Mouse (Mus musculus): Measurements from ENCODE around the gene Aldh3b1.

Gene Aldh3b1

GRCm38 (mm10) chr19:3910206-3910605 is 19.4 kb downstream of the Aldh3b1 start:
- DNase-seq (ENCODE audit: low read depth), result no peak

- DNase-seq (ENCODE audit: low read depth), result no peak
Observed at GRCm38 (mm10) chr19:3907876-3908660, 21.5 kb downstream of the Aldh3b1 start.

- no peak for DNase-seq (ENCODE audit: low read depth)
Observed at GRCm38 (mm10) chr19:3906795-3907786, 22.5 kb downstream of the Aldh3b1 start, which contains the start of gene Tcirg1. Gene Tcirg1 (minus strand): TSS chr19:3907133.

- no peak for DNase-seq (ENCODE audit: low read depth)
Observed at GRCm38 (mm10) chr19:3906326-3906725, 23.3 kb downstream of the Aldh3b1 start.

- no peak for DNase-seq (ENCODE audit: low read depth)
Observed at GRCm38 (mm10) chr19:3905261-3905969, 24.2 kb downstream of the Aldh3b1 start.

GRCm38 (mm10) chr19:3904363-3904675 is 25.3 kb downstream of the Aldh3b1 start:
- no peak for DNase-seq (ENCODE audit: low read depth)

GRCm38 (mm10) chr19:3903648-3904362 is 25.8 kb downstream of the Aldh3b1 start:
- DNase-seq (ENCODE audit: low read depth), result no peak

GRCm38 (mm10) chr19:3902966-3903365 is 26.6 kb downstream of the Aldh3b1 start:
- no peak for DNase-seq (ENCODE audit: low read depth)

- DNase-seq (ENCODE audit: low read depth), result no peak
Observed at GRCm38 (mm10) chr19:3899618-3900017, 30.0 kb downstream of the Aldh3b1 start.

- DNase-seq (ENCODE audit: low read depth), result no peak
Observed at GRCm38 (mm10) chr19:3898952-3899351, 30.7 kb downstream of the Aldh3b1 start.

GRCm38 (mm10) chr19:3897557-3897956 is 32.1 kb downstream of the Aldh3b1 start:
- DNase-seq (ENCODE audit: low read depth), result no peak

GRCm38 (mm10) chr19:3896208-3896607 is 33.4 kb downstream of the Aldh3b1 start:
- DNase-seq (ENCODE audit: low read depth), result no peak

GRCm38 (mm10) chr19:3895171-3895631 is 34.4 kb downstream of the Aldh3b1 start:
- no peak for DNase-seq (ENCODE audit: low read depth)

GRCm38 (mm10) chr19:3894294-3894693 is 35.3 kb downstream of the Aldh3b1 start:
- no peak for DNase-seq (ENCODE audit: low read depth)

GRCm38 (mm10) chr19:3893545-3894116 is 36.0 kb downstream of the Aldh3b1 start:
- DNase-seq (ENCODE audit: low read depth), result no peak

GRCm38 (mm10) chr19:3890181-3890580 is 39.4 kb downstream of the Aldh3b1 start:
- no peak for DNase-seq (ENCODE audit: low read depth)

- DNase-seq (ENCODE audit: low read depth), result no peak
Observed at GRCm38 (mm10) chr19:3889096-3889495, 40.5 kb downstream of the Aldh3b1 start.

GRCm38 (mm10) chr19:3884325-3884990 is 45.1 kb downstream of the Aldh3b1 start:
- DNase-seq (ENCODE audit: low read depth), result no peak

GRCm38 (mm10) chr19:3882214-3882613 is 47.4 kb downstream of the Aldh3b1 start:
- no peak for DNase-seq (ENCODE audit: low read depth)

- DNase-seq (ENCODE audit: low read depth), result no peak
Observed at GRCm38 (mm10) chr19:3880054-3880848, 49.4 kb downstream of the Aldh3b1 start.

Measured in c-Kit-positive CD71-negative TER-119-negative erythroid progenitor cells, embryonic 14.5 days (primary cell).